ENCODE assay signal across 15 mouse cellular contexts in the genomic region with DNA sequence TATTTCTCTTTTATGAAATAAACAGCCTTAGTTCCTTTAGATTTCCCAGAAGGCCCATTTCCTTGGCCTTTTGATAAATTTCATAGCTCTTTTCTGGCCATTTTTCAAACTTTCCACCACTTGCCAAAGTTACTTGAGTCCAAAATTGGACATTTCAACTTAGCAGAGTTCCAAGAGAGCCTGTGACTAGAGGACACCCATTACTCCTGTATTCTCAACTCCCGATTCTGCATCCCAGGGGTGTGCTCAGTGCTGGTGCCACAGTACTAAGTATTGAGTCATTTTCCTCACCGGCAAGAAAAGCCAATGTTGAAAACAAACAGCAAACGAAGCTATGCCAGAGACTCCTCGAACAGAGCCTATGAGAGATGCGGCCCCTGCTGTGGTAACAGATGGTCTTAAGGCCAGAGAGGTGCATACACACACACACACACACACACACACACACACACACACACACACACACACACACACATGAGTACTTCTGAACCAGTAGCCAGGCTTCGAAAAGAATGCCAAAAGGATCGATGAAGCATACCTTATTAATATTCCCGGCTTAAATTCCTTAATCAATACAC.
A peak's percentile ranks its signal among the peaks of the same experiment; 100 is the strongest.
DNase-seq lines count a peak whose midpoint lies in the region; ATAC-seq lines count a peak whose summit lies in the region.
"Had no signal": no experiment of that assay in that cellular context is flagged by ENCODE, and none has a peak within 500 bp of the region (broad histone marks: within the 10 kb centered on the region; RNA-seq: fewer than 3 reads in every experiment).

No protein-coding gene starts in this region.

- no peak for ATAC-seq in heart, embryonic 12.5 days (ENCODE audit: insufficient number of reproducible peaks, low FRiP score)
- no peak for ATAC-seq in midbrain, embryonic 11.5 days (ENCODE audit: low FRiP score)
- ATAC-seq in midbrain, embryonic 15.5 days (replicated peaks) = no peak
- ATAC-seq in stomach, embryonic 16.5 days (ENCODE audit: insufficient read depth, low FRiP score) = no peak
- ATAC-seq: forebrain, embryonic 16.5 days had no signal

- no peak overlapping the region for H3K4me3 ChIP-seq in heart, embryonic 12.5 days
- no peak overlapping the region for H3K4me3 ChIP-seq in midbrain, embryonic 11.5 days (ENCODE audit: low read depth, low read length)
- H3K4me3 ChIP-seq in midbrain, embryonic 15.5 days = no peak overlapping the region
- H3K4me3 ChIP-seq in stomach, embryonic 16.5 days (replicated peaks; ENCODE audit: low read length) = no peak overlapping the region
- H3K4me3 ChIP-seq: heart, embryonic 13.5 days; liver, embryonic 13.5 days had no signal

- H3K4me1 ChIP-seq in heart, embryonic 12.5 days (replicated peaks) = peaks cover 4% of the 10 kb centered on the region; the same call in 1 of the 2 replicates
- no peaks in the 10 kb centered on the region for H3K4me1 ChIP-seq in midbrain, embryonic 11.5 days (ENCODE audit: control insufficient read depth, insufficient read depth, low read length)
- H3K4me1 ChIP-seq in midbrain, embryonic 15.5 days = no peaks in the 10 kb centered on the region
- H3K4me1 ChIP-seq in stomach, embryonic 16.5 days (ENCODE audit: control insufficient read depth, insufficient read depth, low read length) = 0 out of 2 replicates have a peak, but pooled peaks cover 5% of the 10 kb centered on the region
- H3K4me1 ChIP-seq: liver, embryonic 13.5 days had no signal

- 80% methylated on average over 8 of the region's 8 CpGs for WGBS in heart, embryonic 12.5 days
- WGBS in midbrain, embryonic 11.5 days = 64% methylated on average over 8 of the region's 8 CpGs
- WGBS in midbrain, embryonic 15.5 days = 59% methylated on average over 8 of the region's 8 CpGs
- 79% methylated on average over 8 of the region's 8 CpGs for WGBS in stomach, embryonic 16.5 days

- peak; percentile 61 to 72 for DNase-seq in heart, adult 18-20 months
- peak; percentile 82 for DNase-seq in midbrain, embryonic 11.5 days (ENCODE audit: low spot score, missing footprints)
- DNase-seq in cerebellum, adult 9-11 months = peak; percentile 88
- no peak for DNase-seq in spleen, postnatal 4 days (ENCODE audit: low spot score in 2 of 2)
- DNase-seq in spleen, postnatal 36 days (ENCODE audit: low spot score in 2 of 2) = no peak
- DNase-seq: B cell, adult 2 months; kidney, postnatal 25 days; liver, embryonic 13.5 days; lung, postnatal 36 days had no signal

- H3K27me3 ChIP-seq in heart, embryonic 12.5 days (replicated peaks) = no peaks in the 10 kb centered on the region
- no peaks in the 10 kb centered on the region for H3K27me3 ChIP-seq in midbrain, embryonic 11.5 days (ENCODE audit: control insufficient read depth, insufficient read depth, low read length)
- no peaks in the 10 kb centered on the region for H3K27me3 ChIP-seq in midbrain, embryonic 15.5 days (replicated peaks)
- H3K27me3 ChIP-seq in stomach, embryonic 16.5 days (ENCODE audit: control insufficient read depth, insufficient read depth, low read length) = no peaks in the 10 kb centered on the region
- H3K27me3 ChIP-seq: heart, embryonic 13.5 days; liver, embryonic 13.5 days had no signal

- H3K27ac ChIP-seq in heart, embryonic 12.5 days (ENCODE audit: poor library complexity, severe bottlenecking) = no peak overlapping the region
- H3K27ac ChIP-seq in midbrain, embryonic 11.5 days (ENCODE audit: low read depth, low read length) = no peak overlapping the region
- no peak overlapping the region for H3K27ac ChIP-seq in midbrain, embryonic 15.5 days
- H3K27ac ChIP-seq in stomach, embryonic 16.5 days (ENCODE audit: low read length) = peak overlapping the region; percentile 27; the same call in 1 of the 2 replicates
- H3K27ac ChIP-seq: heart, embryonic 13.5 days; liver, embryonic 13.5 days had no signal

- no peaks in the 10 kb centered on the region for H3K36me3 ChIP-seq in heart, embryonic 12.5 days
- H3K36me3 ChIP-seq in midbrain, embryonic 11.5 days (ENCODE audit: control insufficient read depth, insufficient read depth, low read length) = no peaks in the 10 kb centered on the region
- H3K36me3 ChIP-seq in midbrain, embryonic 15.5 days (replicated peaks) = no peaks in the 10 kb centered on the region
- H3K36me3 ChIP-seq in stomach, embryonic 16.5 days (ENCODE audit: control insufficient read depth, insufficient read depth, low read length) = no peaks in the 10 kb centered on the region
- H3K36me3 ChIP-seq: G1E; heart, embryonic 13.5 days; liver, embryonic 13.5 days had no signal

- peaks cover 5% of the 10 kb centered on the region for H3K9me3 ChIP-seq in heart, embryonic 12.5 days (replicated peaks)
- H3K9me3 ChIP-seq in midbrain, embryonic 11.5 days (ENCODE audit: control insufficient read depth, low read length) = no peaks in the 10 kb centered on the region
- H3K9me3 ChIP-seq in midbrain, embryonic 15.5 days = peaks cover 3% of the 10 kb centered on the region; the same call in 1 of the 2 replicates
- peaks cover 5% of the 10 kb centered on the region; the same call in 1 of the 2 replicates for H3K9me3 ChIP-seq in stomach, embryonic 16.5 days (replicated peaks; ENCODE audit: control insufficient read depth, low read length)
- H3K9me3 ChIP-seq: G1E; liver, embryonic 13.5 days had no signal

- no peak overlapping the region for H3K9ac ChIP-seq in heart, embryonic 12.5 days
- no peak overlapping the region for H3K9ac ChIP-seq in midbrain, embryonic 11.5 days (ENCODE audit: low read length)
- no peak overlapping the region for H3K9ac ChIP-seq in midbrain, embryonic 15.5 days
- no peak overlapping the region for H3K9ac ChIP-seq in stomach, embryonic 16.5 days (ENCODE audit: low read length)
- H3K9ac ChIP-seq: heart, embryonic 13.5 days; liver, embryonic 13.5 days had no signal

- no peak overlapping the region for H3K4me2 ChIP-seq in heart, embryonic 12.5 days
- no peak overlapping the region for H3K4me2 ChIP-seq in midbrain, embryonic 11.5 days
- H3K4me2 ChIP-seq in midbrain, embryonic 15.5 days = no peak overlapping the region
- no peak overlapping the region for H3K4me2 ChIP-seq in stomach, embryonic 16.5 days (ENCODE audit: low read depth, low read length)
- H3K4me2 ChIP-seq: heart, embryonic 13.5 days; liver, embryonic 13.5 days had no signal

Comparison
In these comparisons a context has a peak if more than half of its experiments do, and no peak if none do; other contexts are left out.
1. DNase-seq: peak in heart, adult 18-20 months (2 of 2), midbrain, embryonic 11.5 days (single experiment) and cerebellum, adult 9-11 months (single experiment); none in spleen, postnatal 4 days (0 of 2) and spleen, postnatal 36 days (0 of 2).